Mouse (Mus musculus): Measurements from ENCODE around the gene Sytl1. TPM values are rescaled to one million over a fixed set of nuclear protein-coding genes. Genes with fewer than 3 reads are reported as not detected.

The Sytl1 gene
- polyA plus RNA-seq, 1 experiment from 2014 or later = 1.6 TPM

DNA sequence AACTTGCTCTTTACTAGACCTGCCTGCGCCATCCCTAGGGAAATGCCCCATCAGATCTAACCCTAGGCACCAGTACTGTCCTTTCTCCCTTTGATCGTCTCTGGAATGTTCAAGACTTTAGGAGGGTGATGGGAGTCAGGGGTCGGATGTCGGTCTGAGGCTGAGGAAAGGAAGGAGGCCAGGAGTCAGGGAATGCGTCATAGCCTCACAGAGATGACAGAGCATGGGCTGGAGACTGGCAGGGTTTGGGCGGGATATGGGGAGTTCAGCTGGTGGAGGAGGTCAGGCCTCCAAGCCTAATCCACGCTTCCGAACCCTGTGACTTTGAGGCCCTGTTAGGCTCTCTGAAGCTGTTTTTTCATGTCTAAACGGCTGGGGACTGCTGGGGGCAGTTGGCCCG is 49.3 kb downstream of the Sytl1 start:
- H3K4me1 ChIP-seq (replicated peaks; ENCODE audit: control insufficient read depth, insufficient read depth, low read length) = peaks cover 9% of the 10 kb centered on the region
- TF ChIP-seq CTCF (IDR thresholded peaks at IDR 0.05; ENCODE audit: low read depth) = no peak
- H3K4me3 ChIP-seq (ENCODE audit: low read depth, low read length) = peak overlapping the region; percentile 61; the same call in 1 of the 2 replicates
- WGBS = 22% methylated on average over 10 of the region's 10 CpGs
- H3K9ac ChIP-seq (ENCODE audit: low read depth, low read length) = no peak overlapping the region
- peak overlapping the region; percentile 100; the same call in 1 of the 2 replicates for H3K4me2 ChIP-seq (replicated peaks; ENCODE audit: low read depth)
- H3K27ac ChIP-seq (ENCODE audit: low read depth, low read length) = no peak overlapping the region
- ATAC-seq = no peak
- peaks cover 23% of the 10 kb centered on the region for H3K27me3 ChIP-seq (replicated peaks; ENCODE audit: control insufficient read depth, insufficient read depth, low read length)
- H3K9me3 ChIP-seq (ENCODE audit: control insufficient read depth) = no peaks in the 10 kb centered on the region
- H3K36me3 ChIP-seq (ENCODE audit: control insufficient read depth, insufficient read depth) = no peaks in the 10 kb centered on the region

DNA sequence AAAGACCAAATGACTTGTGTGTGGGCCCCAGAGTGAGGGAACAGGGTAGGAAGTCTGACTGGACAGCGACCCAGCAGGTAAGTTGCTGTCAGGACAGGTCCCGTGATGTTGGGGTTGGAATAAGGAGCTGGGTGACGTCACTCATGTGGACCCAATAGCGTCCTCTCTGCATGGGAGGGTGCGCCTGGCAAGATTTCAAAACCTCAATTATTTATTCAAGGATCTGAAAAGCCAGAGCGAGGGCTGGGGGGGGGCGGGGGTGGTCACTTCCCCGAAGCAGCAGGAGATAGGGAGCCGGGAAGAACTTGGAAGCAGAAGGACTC is 49.7 kb downstream of the Sytl1 start:
- Histone ChIP-seq H3K4me3 (ENCODE audit: low read depth, low read length) (peak overlapping the region; percentile 61; the same call in 1 of the 2 replicates), H3K9me3 (ENCODE audit: control insufficient read depth) (no peaks in the 10 kb centered on the region), H3K27ac (ENCODE audit: low read depth, low read length) (no peak overlapping the region), H3K4me2 (replicated peaks; ENCODE audit: low read depth) (peak overlapping the region; percentile 100), H3K36me3 (ENCODE audit: control insufficient read depth, insufficient read depth) (no peaks in the 10 kb centered on the region), H3K27me3 (replicated peaks; ENCODE audit: control insufficient read depth, insufficient read depth, low read length) (peaks cover 23% of the 10 kb centered on the region), H3K9ac (ENCODE audit: low read depth, low read length) (no peak overlapping the region), H3K4me1 (replicated peaks; ENCODE audit: control insufficient read depth, insufficient read depth, low read length) (peaks cover 9% of the 10 kb centered on the region)
- peak; percentile 47 for TF ChIP-seq CTCF (IDR thresholded peaks at IDR 0.05; ENCODE audit: low read depth)
- 1% methylated on average over 9 of the region's 9 CpGs for WGBS
- ATAC-seq = peak; percentile 6; the same call in 1 of the 2 replicates

- Histone ChIP-seq H3K4me1 (replicated peaks; ENCODE audit: control insufficient read depth, insufficient read depth, low read length) (peaks cover 9% of the 10 kb centered on the region), H3K4me3 (ENCODE audit: low read depth, low read length) (peak overlapping the region; percentile 61), H3K9me3 (ENCODE audit: control insufficient read depth) (no peaks in the 10 kb centered on the region), H3K9ac (ENCODE audit: low read depth, low read length) (peak overlapping the region; percentile 17), H3K27ac (ENCODE audit: low read depth, low read length) (no peak overlapping the region), H3K36me3 (ENCODE audit: control insufficient read depth, insufficient read depth) (no peaks in the 10 kb centered on the region), H3K27me3 (replicated peaks; ENCODE audit: control insufficient read depth, insufficient read depth, low read length) (peaks cover 23% of the 10 kb centered on the region), H3K4me2 (replicated peaks; ENCODE audit: low read depth) (peak overlapping the region; percentile 100)
- peak; percentile 69 for ATAC-seq
- 2% methylated on average over 44 of the region's 44 CpGs for WGBS
- peak; percentile 51 for TF ChIP-seq CTCF (IDR thresholded peaks at IDR 0.05; ENCODE audit: low read depth)
These were observed 50.2 kb downstream of the Sytl1 start for GRCm38 (mm10) chr4:133212562-133213267.

GRCm38 (mm10) chr4:133211751-133212561 is 51.0 kb downstream of the Sytl1 start, which contains the start of the genes Cd164l2 and Gpr3:
Gene Cd164l2, plus strand, starts transcription at chr4:133212131.
Gene Gpr3, minus strand, starts transcription at chr4:133212536.
- Histone ChIP-seq H3K9ac (ENCODE audit: low read depth, low read length) (peak within 1 kb of the TSS; percentile 17), H3K4me2 (replicated peaks; ENCODE audit: low read depth) (peak within 1 kb of the TSS; percentile 100), H3K27me3 (replicated peaks; ENCODE audit: control insufficient read depth, insufficient read depth, low read length) (peaks cover 23% of the 10 kb centered on the region), H3K36me3 (ENCODE audit: control insufficient read depth, insufficient read depth) (no peaks in the 10 kb centered on the region), H3K4me1 (replicated peaks; ENCODE audit: control insufficient read depth, insufficient read depth, low read length) (peaks cover 9% of the 10 kb centered on the region), H3K27ac (ENCODE audit: low read depth, low read length) (no peak within 1 kb of the TSS), H3K9me3 (ENCODE audit: control insufficient read depth) (no peaks in the 10 kb centered on the region), H3K4me3 (ENCODE audit: low read depth, low read length) (peak within 1 kb of the TSS; percentile 61)
- ATAC-seq = peak; percentile 25
- no peak for TF ChIP-seq CTCF (IDR thresholded peaks at IDR 0.05; ENCODE audit: low read depth)
- WGBS = 3% methylated on average over 52 of the region's 52 CpGs

DNA sequence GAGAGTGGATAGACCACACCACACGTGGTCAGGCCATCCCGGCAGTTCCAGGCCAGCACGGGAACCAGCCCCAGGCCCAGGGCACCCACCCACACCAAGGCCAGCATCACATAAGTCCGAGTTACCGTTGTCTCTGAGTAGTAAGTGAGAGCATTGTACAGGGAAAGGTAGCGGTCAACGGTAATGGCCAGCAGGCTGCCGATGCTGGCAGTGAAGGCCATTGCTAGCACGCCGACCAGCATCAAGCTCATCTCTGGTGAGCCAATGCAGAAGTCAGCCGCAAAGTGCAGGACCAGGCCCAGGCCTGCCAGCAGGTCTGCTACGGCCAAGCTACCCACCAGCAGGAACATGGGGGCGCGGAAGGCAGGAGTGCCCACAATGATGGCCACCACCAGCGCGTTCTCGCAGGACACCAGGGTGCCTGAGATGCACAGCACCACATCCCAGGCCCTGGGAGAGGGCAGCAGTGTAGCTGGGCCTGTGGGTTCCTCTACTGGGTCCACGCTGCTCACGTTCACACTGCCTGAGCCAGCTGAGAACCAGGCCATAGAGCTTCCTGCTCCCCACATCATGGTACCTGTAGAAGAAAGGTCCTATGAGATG is 52.0 kb downstream of the Sytl1 start:
- Histone ChIP-seq H3K4me3 (ENCODE audit: low read depth, low read length) (no peak overlapping the region), H3K36me3 (ENCODE audit: control insufficient read depth, insufficient read depth) (no peaks in the 10 kb centered on the region), H3K27me3 (replicated peaks; ENCODE audit: control insufficient read depth, insufficient read depth, low read length) (peaks cover 23% of the 10 kb centered on the region), H3K4me1 (replicated peaks; ENCODE audit: control insufficient read depth, insufficient read depth, low read length) (peaks cover 9% of the 10 kb centered on the region), H3K4me2 (replicated peaks; ENCODE audit: low read depth) (no peak overlapping the region), H3K27ac (ENCODE audit: low read depth, low read length) (no peak overlapping the region), H3K9ac (ENCODE audit: low read depth, low read length) (no peak overlapping the region), H3K9me3 (ENCODE audit: control insufficient read depth) (no peaks in the 10 kb centered on the region)
- ATAC-seq = no peak
- TF ChIP-seq CTCF (IDR thresholded peaks at IDR 0.05; ENCODE audit: low read depth) = no peak
- WGBS = 94% methylated on average over 19 of the region's 19 CpGs

Data from intestine, postnatal 0 days (tissue).